Mouse (Mus musculus): ENCODE results near the gene Tango2.

- TF ChIP-seq CTCF (conservative IDR thresholded peaks at IDR 0.05; ENCODE audit: low read length) (no peak), NANOG (IDR thresholded peaks at IDR 0.05; ENCODE audit: borderline replicate concordance, low read length) (no peak)
These were observed 5.0 kb downstream of the Tango2 start for GRCm38 (mm10) chr16:18342650-18343570.

Data from E14TG2a.4 (cell line).